Mouse (Mus musculus) megakaryocyte, embryonic 14.5 days (primary cell): Measurements from ENCODE around the gene Ptpdc1.

ENCODE experiments used
- FLI1 ChIP-seq: IDR thresholded peaks from 2 replicates; pipeline ENCODE4 v1.6.1; 2012; ENCODE audit warnings: low read length, inconsistent platforms, mixed read lengths
- GATA1 ChIP-seq: IDR thresholded peaks from 3 replicates; pipeline ENCODE4 v1.6.1; 2012; ENCODE audit warnings: mixed read lengths, low read length, inconsistent platforms, borderline replicate concordance

- TF ChIP-seq GATA1 (no peak), FLI1 (no peak)
These were observed 25.2 kb upstream of the Ptpdc1 start for GRCm38 (mm10) chr13:48650615-48651014.
